Mouse (Mus musculus) megakaryocyte, adult 5-6 weeks (primary cell): ENCODE results near the gene Tmem60. TPM values are rescaled to one million over a fixed set of nuclear protein-coding genes. Genes with fewer than 3 reads are reported as not detected.

ENCODE experiments used
- ATAC-seq: 2 replicates; pipeline ENCODE4 v1.8.0; 2016; ENCODE audit warnings: mild to moderate bottlenecking, inconsistent platforms; ENCODE audit not compliant: poor library complexity, severe bottlenecking
- total RNA-seq, 2 experiments: library from RNA; stranded (forward) in 1 of 2; stranded (reverse) in 1 of 2; fragments of 153-499, 151-499 nt in 1 of 2; fragments of 221-1000, 200-1000 nt in 1 of 2; gene quantifications; 2 replicates each; pipeline versions ENCODE4 v1.2.3 to v1.2.4; 2015 to 2017

The Tmem60 gene
- total RNA-seq (2015) (32.1 and 37.5 TPM in 2 replicates), total RNA-seq (2017) (7.5 and 12.2 TPM in 2 replicates)

- peak; percentile 91 for ATAC-seq
Measured at GRCm38 (mm10) chr5:20881915-20882800, at the start of gene Tmem60, which contains the start of gene Phtf2. Gene Tmem60 (plus strand): TSS chr5:20882191. Gene Phtf2 (minus strand): TSS chr5:20882124.

- ATAC-seq = no peak
Measured at GRCm38 (mm10) chr5:20834399-20834798, 47.6 kb upstream of the Tmem60 start.

- no peak for ATAC-seq
Measured at GRCm38 (mm10) chr5:20837082-20837481, 44.9 kb upstream of the Tmem60 start.

GRCm38 (mm10) chr5:20843405-20843804 is 38.6 kb upstream of the Tmem60 start:
- ATAC-seq = no peak

- ATAC-seq = no peak
Measured at GRCm38 (mm10) chr5:20843816-20844215, 38.2 kb upstream of the Tmem60 start.

GRCm38 (mm10) chr5:20847010-20847409 is 35.0 kb upstream of the Tmem60 start:
- peak; percentile 75 for ATAC-seq

- ATAC-seq = no peak
Measured at GRCm38 (mm10) chr5:20855066-20855465, 26.9 kb upstream of the Tmem60 start.

- ATAC-seq = no peak
Measured at GRCm38 (mm10) chr5:20858404-20858803, 23.6 kb upstream of the Tmem60 start.

- ATAC-seq = no peak
Measured at GRCm38 (mm10) chr5:20860565-20860964, 21.4 kb upstream of the Tmem60 start.

- ATAC-seq = no peak
Measured at GRCm38 (mm10) chr5:20861901-20862300, 20.1 kb upstream of the Tmem60 start.

GRCm38 (mm10) chr5:20864216-20864969 is 17.6 kb upstream of the Tmem60 start:
- ATAC-seq = peak; percentile 47

- ATAC-seq = peak; percentile 45; the same call in 1 of the 2 replicates
Measured at GRCm38 (mm10) chr5:20865193-20865755, 16.7 kb upstream of the Tmem60 start.

- ATAC-seq = no peak
Measured at GRCm38 (mm10) chr5:20873146-20873545, 8.8 kb upstream of the Tmem60 start.

- no peak for ATAC-seq
Measured at GRCm38 (mm10) chr5:20876934-20877426, 5.0 kb upstream of the Tmem60 start.

GRCm38 (mm10) chr5:20880386-20880785 is 1.6 kb upstream of the Tmem60 start:
- no peak for ATAC-seq

- ATAC-seq = peak; percentile 16
Measured at GRCm38 (mm10) chr5:20880797-20881775, 905 bp upstream of the Tmem60 start.

GRCm38 (mm10) chr5:20884036-20884620 is 2.1 kb downstream of the Tmem60 start:
- no peak for ATAC-seq

GRCm38 (mm10) chr5:20897446-20898167 is 15.6 kb downstream of the Tmem60 start:
- ATAC-seq = peak; percentile 66

GRCm38 (mm10) chr5:20904647-20905046 is 22.7 kb downstream of the Tmem60 start:
- no peak for ATAC-seq
